Mouse (Mus musculus) right cerebral cortex, adult 2 months (tissue): Measurements from ENCODE around the gene Ptpn7.
A peak's percentile ranks its signal among the peaks of the same experiment; 100 is the strongest.
"Not testable (repeated sequence)": the region's sequence is repeated elsewhere in the genome, so short reads cannot be mapped to it uniquely, and the experiment has no call there.

ENCODE experiments used
- DNase-seq, 2 experiments: peaks; one replicate each; pipeline ENCODE4 v3.0.0; 2021 to 2022; ENCODE audit warnings: low spot score in 2 of 2

Gene Ptpn7

DNA sequence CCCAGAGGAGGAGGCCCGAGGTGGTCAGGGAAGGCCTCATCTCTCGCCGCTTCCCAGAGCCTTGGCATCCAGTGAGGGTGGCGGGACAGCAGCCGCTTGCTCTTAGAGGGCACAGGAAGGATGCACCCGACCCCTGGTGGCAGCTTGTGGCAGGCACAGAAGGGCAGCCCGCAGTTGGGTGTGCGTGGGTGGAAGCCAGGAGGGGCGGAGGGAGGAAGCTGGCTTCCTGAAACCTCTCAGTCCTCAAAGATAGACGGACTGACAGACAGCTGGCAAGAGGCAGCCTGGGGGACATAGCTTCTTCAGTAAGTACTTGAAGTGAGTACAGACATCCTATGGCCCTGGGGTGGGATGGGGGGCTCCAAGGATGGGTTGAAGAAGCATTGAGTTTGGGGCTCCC, at the start of gene Ptpn7:
Gene Ptpn7 (plus strand): TSS at position 228 of the 400 bp plus-strand sequence.
- DNase-seq, result no peak

DNA sequence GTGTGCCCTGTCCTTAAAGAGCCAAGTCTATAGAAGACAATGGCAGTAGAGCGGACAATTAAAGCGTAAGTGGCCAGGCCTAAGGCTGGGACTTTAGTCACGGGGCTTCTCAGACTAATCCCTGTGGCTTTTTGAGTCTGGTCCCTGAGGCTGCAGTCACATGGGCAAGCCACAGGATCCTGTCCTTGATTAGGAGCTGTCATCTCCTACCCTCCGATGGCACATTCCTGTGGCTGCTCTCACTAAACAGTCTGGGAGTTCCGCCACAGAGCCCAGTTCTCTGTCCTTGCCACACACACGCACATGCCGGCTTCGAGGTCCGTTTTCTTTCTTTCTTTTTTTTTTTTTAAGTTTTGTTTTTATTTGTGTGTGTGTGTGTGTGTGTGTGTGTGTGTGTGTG, 49.0 kb upstream of the Ptpn7 start:
- no peak for DNase-seq

- DNase-seq, result no peak
Measured at GRCm38 (mm10) chr1:135085296-135085871, 47.1 kb upstream of the Ptpn7 start.

- DNase-seq, result no peak
Measured at GRCm38 (mm10) chr1:135086015-135086414, 46.5 kb upstream of the Ptpn7 start.

DNA sequence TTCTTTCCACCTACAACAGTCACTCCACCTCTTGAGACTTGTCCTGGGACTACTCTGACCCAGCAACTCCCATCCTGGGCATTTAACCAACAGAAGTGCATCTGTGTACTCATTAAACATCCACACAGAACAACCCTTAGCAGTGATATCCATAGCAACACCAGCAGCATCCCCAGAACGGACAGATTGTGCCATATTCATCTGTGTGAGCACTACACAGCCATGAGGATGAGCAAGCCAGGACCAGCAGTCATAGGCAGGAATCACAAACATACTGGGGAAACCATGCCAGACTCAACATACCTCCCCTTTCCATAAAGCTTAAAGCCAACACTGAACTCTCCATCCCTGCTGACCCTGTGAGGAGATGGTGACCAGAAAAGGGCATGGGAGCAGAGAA, 45.1 kb upstream of the Ptpn7 start:
- no peak for DNase-seq

DNA sequence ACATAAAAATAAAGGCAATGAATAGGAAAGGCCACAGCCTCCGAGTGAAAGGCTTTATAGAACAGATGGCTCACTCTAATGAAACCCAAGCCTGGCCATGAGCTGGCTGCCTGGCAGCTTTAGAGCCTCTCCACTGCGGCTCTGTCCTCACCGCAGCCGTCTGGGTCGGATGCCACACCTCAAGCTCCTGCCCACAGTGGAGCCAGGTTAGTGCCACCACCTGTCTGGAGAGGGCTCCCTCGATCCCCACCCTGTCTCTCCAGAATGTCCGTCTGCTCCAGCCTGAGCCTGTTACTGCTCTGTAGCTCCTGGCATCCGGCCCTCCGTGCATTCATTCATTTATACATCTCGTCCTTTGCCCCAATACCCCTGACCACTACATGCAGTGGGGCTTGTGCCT, 42.9 kb upstream of the Ptpn7 start:
- no peak for DNase-seq

DNA sequence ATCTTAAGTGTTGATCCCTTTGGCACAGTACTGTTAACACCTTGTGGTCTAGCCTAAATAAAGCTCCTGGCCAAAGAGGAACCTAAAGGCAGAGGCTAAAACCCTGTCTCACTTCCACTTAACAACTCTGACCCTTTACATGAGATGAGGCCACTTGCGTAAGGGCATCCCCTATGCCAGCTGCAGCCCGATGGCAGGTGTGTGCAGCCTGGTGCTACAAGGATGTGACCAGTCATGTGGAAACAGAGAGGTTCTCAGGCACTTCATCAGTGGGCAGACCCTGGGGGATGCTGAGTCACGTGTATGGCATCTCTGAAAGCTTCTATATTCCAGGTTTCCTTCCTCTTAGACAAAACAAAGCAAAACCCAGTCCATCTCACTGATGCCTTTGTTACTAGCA, 41.6 kb upstream of the Ptpn7 start:
- DNase-seq, result no peak

- no peak for DNase-seq
Measured at GRCm38 (mm10) chr1:135094723-135095122, 37.8 kb upstream of the Ptpn7 start.

DNA sequence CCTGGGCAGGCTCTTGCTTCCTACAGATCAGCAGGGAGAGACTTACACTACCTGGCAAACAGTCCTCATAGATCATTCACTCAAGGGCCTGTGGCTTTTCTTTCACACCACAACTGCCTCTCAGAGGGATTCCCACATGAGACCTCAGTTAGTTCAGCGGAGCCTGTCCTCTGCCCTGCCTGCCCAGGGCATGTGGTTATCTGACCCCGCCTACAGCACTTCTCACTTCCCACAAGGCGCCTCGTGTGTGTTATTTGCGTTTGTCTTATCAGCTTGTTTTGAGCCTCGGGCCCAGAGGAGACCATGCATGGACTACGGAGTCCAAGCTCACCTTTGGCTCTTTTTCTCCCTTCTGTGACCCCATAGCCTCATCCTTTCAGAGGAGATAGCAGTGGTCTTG, 37.3 kb upstream of the Ptpn7 start:
- DNase-seq, result no peak

- peak; percentile 51 to 61 for DNase-seq
Measured at GRCm38 (mm10) chr1:135096312-135096711, 36.2 kb upstream of the Ptpn7 start.

DNA sequence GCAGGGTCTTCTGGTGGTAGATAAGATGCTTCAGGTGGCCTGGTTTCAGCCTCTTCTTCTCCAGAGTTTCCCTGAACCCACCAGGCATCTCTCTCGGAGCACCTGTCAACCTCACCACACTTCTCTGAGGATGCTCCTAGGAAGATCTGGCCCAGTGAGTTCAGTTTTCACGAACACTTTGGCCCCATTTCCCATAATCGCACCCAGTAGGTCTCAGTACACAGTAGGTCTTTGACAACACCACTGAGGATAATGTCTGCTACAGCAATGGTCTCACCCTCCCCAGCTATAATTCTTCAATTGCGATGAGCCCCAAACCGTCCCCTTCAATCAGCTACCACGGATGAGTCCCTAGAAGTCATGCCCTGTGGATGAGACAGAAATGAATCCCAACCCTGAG, 35.1 kb upstream of the Ptpn7 start:
- DNase-seq, result no peak

DNA sequence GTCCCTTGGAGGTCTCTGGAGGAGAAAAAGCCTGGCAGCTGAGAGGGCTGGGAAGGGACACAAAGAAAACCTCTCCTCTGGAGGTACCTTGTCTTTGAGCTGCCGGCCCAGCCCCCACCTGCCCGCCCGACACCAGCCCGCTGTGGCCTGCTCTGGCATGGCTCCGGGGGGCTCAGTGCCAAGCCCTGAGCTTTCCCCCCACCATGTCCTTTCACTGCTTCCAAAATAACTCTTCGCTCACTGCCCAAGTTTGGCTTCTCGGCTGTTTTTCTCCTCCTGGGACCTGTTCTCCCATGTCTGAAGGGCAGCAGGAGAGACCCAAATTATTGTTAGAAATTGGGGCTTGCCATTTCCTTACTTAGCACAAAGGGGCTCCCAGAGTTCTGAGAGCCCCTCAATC, 34.1 kb upstream of the Ptpn7 start:
- DNase-seq, result peak in 1 of 2 experiments; percentile 12

DNA sequence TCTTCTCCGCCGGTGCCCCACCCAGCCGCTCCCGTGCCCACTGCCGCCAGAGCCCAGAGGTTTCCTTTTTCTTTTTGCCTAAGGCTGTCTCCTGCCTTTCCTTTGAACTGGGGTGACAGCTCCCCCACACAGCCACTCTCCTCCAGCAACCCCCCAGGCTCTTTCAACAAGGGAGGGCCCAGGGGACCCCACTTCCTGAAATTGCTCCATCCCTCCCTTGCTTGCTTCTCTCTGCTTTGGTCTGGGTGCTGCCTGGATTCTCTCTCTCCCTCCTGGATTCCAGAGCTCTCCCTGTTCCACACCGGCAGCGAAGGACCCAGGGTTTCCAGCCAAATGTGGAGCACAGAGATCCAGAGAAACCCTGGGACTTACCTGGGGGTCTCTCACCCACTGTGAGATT, 32.1 kb upstream of the Ptpn7 start:
- DNase-seq, result no peak

DNA sequence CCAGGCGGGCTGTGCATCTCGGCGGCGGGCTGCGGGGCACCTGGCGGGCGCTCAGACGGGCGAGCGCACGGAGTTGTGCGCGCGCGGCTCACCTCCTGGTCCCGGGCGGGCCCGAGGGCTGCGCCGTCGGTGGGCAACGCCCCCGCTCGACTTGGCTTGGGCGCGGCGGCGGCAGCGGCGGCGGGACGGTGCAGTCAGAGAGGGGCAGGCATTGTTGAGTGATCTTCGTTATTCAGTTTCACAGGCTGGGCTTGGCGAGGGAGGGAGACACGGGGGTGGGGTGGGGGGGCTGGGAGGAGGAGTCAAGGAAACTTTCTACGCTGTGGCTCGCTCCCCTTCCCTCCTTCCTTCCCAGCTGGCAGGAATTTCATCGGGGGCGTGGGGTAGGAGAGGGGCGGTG, 27.4 kb upstream of the Ptpn7 start, which contains the start of gene Lgr6:
Gene Lgr6 (minus strand): TSS at position 153 of the 400 bp plus-strand sequence.
- DNase-seq, result no peak

DNA sequence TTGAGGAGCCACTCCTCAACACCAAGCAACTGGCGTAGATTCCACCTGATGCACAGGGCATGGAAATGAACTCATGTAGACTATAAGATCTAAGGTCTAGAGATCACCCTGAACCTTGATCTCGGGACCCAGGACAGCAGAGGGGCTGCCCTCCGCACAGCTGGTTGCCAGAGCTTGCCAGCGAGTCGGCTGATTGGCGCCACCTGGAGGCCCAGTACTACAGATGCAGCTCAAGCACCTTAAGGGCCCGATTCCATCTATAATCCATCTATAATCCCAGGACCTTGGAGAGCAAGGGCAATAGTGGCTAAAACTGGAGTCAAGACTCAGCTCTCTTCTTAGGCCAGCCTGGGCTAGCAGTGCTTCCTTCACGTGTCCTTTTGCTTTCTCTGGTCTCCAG, 26.5 kb upstream of the Ptpn7 start:
- DNase-seq, result peak; percentile 54 to 70

GRCm38 (mm10) chr1:135108611-135109010, 23.9 kb upstream of the Ptpn7 start:
- DNase-seq, result no peak

DNA sequence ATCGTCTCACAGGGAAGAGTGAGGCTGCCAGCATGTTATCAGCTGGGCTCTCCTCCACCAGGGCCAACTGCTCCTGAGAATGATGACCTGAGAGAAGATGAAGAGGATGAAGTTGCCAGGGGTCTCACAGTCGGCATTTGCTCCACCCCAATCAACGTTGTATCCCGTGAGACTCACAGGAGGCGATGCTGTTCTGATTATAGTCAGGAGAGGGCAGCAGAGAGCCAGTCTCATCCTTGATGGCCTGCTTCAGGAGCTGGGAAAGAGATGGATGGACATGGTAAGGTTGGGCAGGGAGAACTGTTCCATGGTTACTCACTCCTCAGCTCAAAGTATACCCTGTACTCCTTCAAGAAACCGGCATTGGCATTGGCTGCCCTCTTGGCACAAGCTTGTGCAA, 22.4 kb upstream of the Ptpn7 start:
- DNase-seq, result peak; percentile 83 to 86

DNA sequence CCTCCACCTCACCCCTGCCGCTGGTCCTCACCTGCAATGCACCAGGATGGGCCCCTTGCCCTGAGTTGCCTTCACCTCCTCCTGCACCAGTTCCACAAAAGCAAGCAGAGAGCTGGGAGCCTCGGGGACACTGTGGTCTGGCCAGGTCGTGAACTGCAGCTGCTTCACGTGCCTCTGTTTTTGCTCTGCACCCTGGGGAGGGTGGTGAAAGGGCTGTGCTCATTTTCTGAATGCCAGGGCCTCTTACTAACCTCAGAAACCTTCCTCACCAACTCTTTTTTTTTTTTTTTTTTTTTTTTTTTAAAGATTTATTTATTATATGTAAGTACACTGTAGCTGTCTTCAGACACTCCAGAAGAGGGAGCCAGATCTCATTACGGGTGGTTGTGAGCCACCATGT, 21.2 kb upstream of the Ptpn7 start:
- DNase-seq, result not testable (repeated sequence)

GRCm38 (mm10) chr1:135112661-135113060, 19.8 kb upstream of the Ptpn7 start:
- DNase-seq, result peak in 1 of 2 experiments; percentile 27

DNA sequence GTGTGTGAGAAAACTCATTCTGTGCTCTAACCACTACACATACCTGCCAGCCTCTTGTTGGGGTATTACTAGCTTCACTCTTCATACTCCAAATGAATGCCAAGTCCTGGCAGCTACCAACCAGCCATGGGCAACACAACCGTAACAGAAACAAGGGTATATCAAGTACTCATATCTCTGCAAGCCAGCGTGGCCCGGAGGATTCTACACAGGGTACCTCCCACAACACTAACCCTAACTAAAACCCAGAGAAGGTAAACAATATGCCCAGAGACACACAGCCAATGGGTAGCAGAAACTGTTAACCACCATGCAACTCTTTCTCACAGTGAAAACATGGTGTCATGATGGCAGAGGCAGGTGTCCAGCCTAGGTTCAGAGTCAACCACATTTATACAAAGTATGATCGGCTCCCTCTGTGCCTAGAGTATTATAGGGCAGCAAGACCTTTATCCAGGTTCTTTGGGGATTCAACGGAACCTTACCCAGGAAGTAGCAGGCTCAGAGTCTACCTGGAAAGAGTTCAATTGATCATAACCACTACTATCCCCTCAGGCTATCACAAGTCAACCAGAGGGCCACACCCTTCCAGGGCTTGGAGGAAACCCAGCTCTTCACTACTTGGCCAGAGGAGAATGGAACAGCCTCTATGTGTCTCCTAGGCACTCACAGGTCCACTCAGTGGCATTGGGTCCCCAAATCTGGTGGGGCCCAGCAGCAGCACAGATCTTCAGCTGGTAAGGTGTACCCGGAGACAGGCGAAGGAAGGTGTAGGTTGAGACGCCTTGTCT, 7.7 kb upstream of the Ptpn7 start:
- DNase-seq, result no peak

DNA sequence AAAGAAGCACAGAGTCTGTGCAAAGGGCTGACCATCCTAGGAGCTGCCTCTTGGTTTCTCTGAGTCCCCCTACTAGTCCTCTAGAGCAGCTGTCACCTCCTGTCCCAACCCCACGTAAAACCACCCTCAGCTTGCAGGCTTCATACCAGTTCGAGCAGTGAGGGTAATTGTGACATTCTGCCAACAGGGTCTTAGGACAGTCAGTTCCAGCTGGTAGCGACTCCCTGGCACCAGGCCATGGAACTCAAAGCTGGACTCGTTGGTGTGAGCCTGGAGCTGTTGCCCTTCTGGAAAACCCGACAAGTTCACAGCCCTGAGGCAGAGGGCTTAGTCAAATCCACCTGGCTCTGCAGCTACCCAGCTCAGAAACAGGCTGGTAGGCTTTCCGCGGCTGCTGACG, 6.5 kb upstream of the Ptpn7 start:
- no peak for DNase-seq

GRCm38 (mm10) chr1:135126443-135127027, 6.0 kb upstream of the Ptpn7 start:
- peak in 1 of 2 experiments; percentile 26 for DNase-seq

- no peak for DNase-seq
Measured at GRCm38 (mm10) chr1:135128011-135128441, 4.5 kb upstream of the Ptpn7 start.
